27 mouse cellular contexts compared by ENCODE assay signal in genomic region chr11:53342711-53343110, GRCm38 (mm10). TPM values are rescaled to one million over a fixed set of nuclear protein-coding genes. Genes with fewer than 3 reads are reported as not detected.
DNase-seq lines count a peak whose midpoint lies in the region; ATAC-seq and TF ChIP-seq lines count a peak whose summit lies in the region.
"Had no signal": no experiment of that assay in that cellular context is flagged by ENCODE, and none has a peak within 500 bp of the region (broad histone marks: within the 10 kb centered on the region; RNA-seq: fewer than 3 reads in every experiment).

No protein-coding gene starts in this region.

- no peak overlapping the region for H3K4me3 ChIP-seq in midbrain, embryonic 11.5 days (ENCODE audit: low read depth, low read length)
- H3K4me3 ChIP-seq in midbrain, postnatal 0 days (ENCODE audit: low read depth, low read length): no peak overlapping the region
- H3K4me3 ChIP-seq: embryonic facial prominence, embryonic 15.5 days; erythroblast, embryonic 14.5 days; forebrain, embryonic 10.5 days; gastrocnemius, adult 2 months; heart, embryonic 10.5 days; hindbrain, embryonic 12.5 days had no signal

- H3K27me3 ChIP-seq in midbrain, embryonic 11.5 days (ENCODE audit: control insufficient read depth, insufficient read depth, low read length): no peaks in the 10 kb centered on the region
- H3K27me3 ChIP-seq in midbrain, postnatal 0 days (ENCODE audit: insufficient read depth, low read length): no peaks in the 10 kb centered on the region
- H3K27me3 ChIP-seq: embryonic facial prominence, embryonic 15.5 days; hindbrain, embryonic 12.5 days; Patski had no signal

- no peaks in the 10 kb centered on the region for H3K4me1 ChIP-seq in midbrain, embryonic 11.5 days (ENCODE audit: control insufficient read depth, insufficient read depth, low read length)
- no peaks in the 10 kb centered on the region for H3K4me1 ChIP-seq in midbrain, postnatal 0 days (ENCODE audit: insufficient read depth, low read length)
- H3K4me1 ChIP-seq: embryonic facial prominence, embryonic 15.5 days; hindbrain, embryonic 12.5 days had no signal

- H3K4me2 ChIP-seq in midbrain, embryonic 11.5 days: no peak overlapping the region
- H3K4me2 ChIP-seq in midbrain, postnatal 0 days (ENCODE audit: low read depth, low read length, poor library complexity, severe bottlenecking): no peak overlapping the region
- H3K4me2 ChIP-seq: embryonic facial prominence, embryonic 15.5 days; hindbrain, embryonic 12.5 days had no signal

- H3K9me3 ChIP-seq in midbrain, embryonic 11.5 days (ENCODE audit: control insufficient read depth, low read length): no peaks in the 10 kb centered on the region
- H3K9me3 ChIP-seq in midbrain, postnatal 0 days (ENCODE audit: low read length): no peaks in the 10 kb centered on the region
- H3K9me3 ChIP-seq: embryonic facial prominence, embryonic 15.5 days; forebrain, embryonic 10.5 days; heart, embryonic 10.5 days; hindbrain, embryonic 12.5 days had no signal

- no peak for ATAC-seq in midbrain, embryonic 11.5 days (ENCODE audit: low FRiP score)
- no peak for ATAC-seq in midbrain, postnatal 0 days (ENCODE audit: low FRiP score)
- peak; percentile 56; a peak in 2 of 4 replicates for ATAC-seq in hematopoietic stem cell, adult 5-6 weeks (replicated peaks in 1 of 2; ENCODE audit: insufficient read depth in 1 of 2, low FRiP score in 2 of 2, low TSS enrichment in 1 of 2, low read depth in 1 of 2, poor library complexity in 2 of 2, severe bottlenecking in 2 of 2)
- ATAC-seq: activated CD4-positive, CD25-positive, alpha-beta regulatory T cell, adult 4 months; forebrain, embryonic 14.5 days; hindbrain, embryonic 16.5 days; inflammation-experienced regulatory T-cells, adult 6 months; Patski had no signal

- no peak overlapping the region for H3K27ac ChIP-seq in midbrain, embryonic 11.5 days (ENCODE audit: low read depth, low read length)
- H3K27ac ChIP-seq in midbrain, postnatal 0 days (ENCODE audit: low read depth, low read length): no peak overlapping the region
- H3K27ac ChIP-seq: embryonic facial prominence, embryonic 15.5 days; forebrain, embryonic 10.5 days; gastrocnemius, adult 2 months; heart, embryonic 10.5 days; hindbrain, embryonic 12.5 days had no signal

- WGBS in midbrain, embryonic 11.5 days: 79% methylated on average over 5 of the region's 5 CpGs
- 74% methylated on average over 5 of the region's 5 CpGs for whole genome bisulfite sequencing in midbrain, postnatal 0 days

- no peak overlapping the region for H3K9ac ChIP-seq in midbrain, embryonic 11.5 days (ENCODE audit: low read length)
- H3K9ac ChIP-seq in midbrain, postnatal 0 days (replicated peaks; ENCODE audit: low read length, poor library complexity, severe bottlenecking): no peak overlapping the region
- H3K9ac ChIP-seq: embryonic facial prominence, embryonic 15.5 days; hindbrain, embryonic 12.5 days had no signal

- H3K36me3 ChIP-seq in midbrain, embryonic 11.5 days (ENCODE audit: control insufficient read depth, insufficient read depth, low read length): no peaks in the 10 kb centered on the region
- no peaks in the 10 kb centered on the region for H3K36me3 ChIP-seq in midbrain, postnatal 0 days (ENCODE audit: insufficient read depth, low read length)
- H3K36me3 ChIP-seq: embryonic facial prominence, embryonic 15.5 days; forebrain, embryonic 10.5 days; heart, embryonic 10.5 days; hindbrain, embryonic 12.5 days had no signal

- TF ChIP-seq CTCF in midbrain, postnatal 0 days (IDR thresholded peaks at IDR 0.05): no peak

- peak; percentile 75 for DNase-seq in midbrain, embryonic 11.5 days (ENCODE audit: low spot score, missing footprints)
- no peak for DNase-seq in midbrain, postnatal 0 days (ENCODE audit: low spot score)
- DNase-seq in 416B (ENCODE audit: low read depth): peak; percentile 48
- DNase-seq in B cell, adult 2 months: peak; percentile 62 to 67
- no peak for DNase-seq in cerebellum, adult 11-12 months
- DNase-seq in liver: no peak
- DNase-seq in lung, adult 18-20 months: no peak
- DNase-seq: adrenal gland, adult 2 months; adrenal gland, postnatal 25 days; cerebellum, adult 2 months; cerebellum, postnatal 10 days; embryo, embryonic 11 days; gastrocnemius, adult 2 months; gastrocnemius, postnatal 25 days; heart, adult 18-20 months; heart, postnatal 36 days had no signal

RNA-seq across cellular contexts. Expression of gene Aff4, which starts 7.9 kb away (rescaled TPM):
- polyA plus RNA-seq in midbrain, embryonic 11.5 days (2014; fragmentation: Nextera tagmentation; extraction: Ambion mirVana): 43.5 and 43.7 TPM in 2 replicates
- 103 and 126 TPM in 2 replicates for total RNA-seq in midbrain, postnatal 0 days (2014; rRNA removed)
- polyA plus RNA-seq in midbrain, postnatal 0 days (2015; fragmentation: Nextera tagmentation; extraction: Ambion mirVana): 64.6 and 90.2 TPM in 2 replicates
- 91.0 and 127 TPM in 2 replicates for total RNA-seq in hematopoietic stem cell, adult 5-6 weeks (2017)

RNA-seq across cellular contexts. Expression of gene Zcchc10, which starts 18.2 kb away (rescaled TPM):
- 26.9 and 27.3 TPM in 2 replicates for polyA plus RNA-seq in midbrain, embryonic 11.5 days (2014; fragmentation: Nextera tagmentation; extraction: Ambion mirVana)
- total RNA-seq in midbrain, postnatal 0 days (2014; rRNA removed): 0.11 and 0.76 TPM in 2 replicates
- polyA plus RNA-seq in midbrain, postnatal 0 days (2015; fragmentation: Nextera tagmentation; extraction: Ambion mirVana): 16.3 and 17.4 TPM in 2 replicates
- 5.4 and 9.0 TPM in 2 replicates for total RNA-seq in hematopoietic stem cell, adult 5-6 weeks (2017)

RNA-seq across cellular contexts. Expression of gene Hspa4, which starts 42.5 kb away (rescaled TPM):
- 111 and 117 TPM in 2 replicates for polyA plus RNA-seq in midbrain, embryonic 11.5 days (2014; fragmentation: Nextera tagmentation; extraction: Ambion mirVana)
- total RNA-seq in midbrain, postnatal 0 days (2014; rRNA removed): 93.7 and 112 TPM in 2 replicates
- polyA plus RNA-seq in midbrain, postnatal 0 days (2015; fragmentation: Nextera tagmentation; extraction: Ambion mirVana): 42.8 and 43.3 TPM in 2 replicates
- total RNA-seq in hematopoietic stem cell, adult 5-6 weeks (2017): 359 and 408 TPM in 2 replicates

Comparison
In these comparisons a context has a peak if more than half of its experiments do, and no peak if none do; other contexts are left out.
1. DNase-seq: peak in midbrain, embryonic 11.5 days (single experiment), 416B (single experiment) and B cell, adult 2 months (2 of 2); none in midbrain, postnatal 0 days (single experiment), cerebellum, adult 11-12 months (single experiment), liver (single experiment) and lung, adult 18-20 months (0 of 2).
2. ATAC-seq: peak in hematopoietic stem cell, adult 5-6 weeks (2 of 2); none in midbrain, embryonic 11.5 days (single experiment) and midbrain, postnatal 0 days (single experiment).